Mouse (Mus musculus) adrenal gland, postnatal 36 days (tissue): ENCODE data around the gene Sh2b3. TPM values are rescaled to one million over a fixed set of nuclear protein-coding genes. Genes with fewer than 3 reads are reported as not detected.

ENCODE experiments used
- DNase-seq, 2 experiments: peaks; one replicate each; pipeline ENCODE4 v3.0.0; 2021; ENCODE audit warnings: mixed read lengths in 1 of 2
- total RNA-seq, 2 experiments: library from RNA; stranded (reverse); gene quantifications; 2 replicates each; pipeline ENCODE4 v1.2.3; 2021

The Sh2b3 gene
- total RNA-seq, 2 experiments from 2014 or later = 33.7 to 34.8 TPM

DNA sequence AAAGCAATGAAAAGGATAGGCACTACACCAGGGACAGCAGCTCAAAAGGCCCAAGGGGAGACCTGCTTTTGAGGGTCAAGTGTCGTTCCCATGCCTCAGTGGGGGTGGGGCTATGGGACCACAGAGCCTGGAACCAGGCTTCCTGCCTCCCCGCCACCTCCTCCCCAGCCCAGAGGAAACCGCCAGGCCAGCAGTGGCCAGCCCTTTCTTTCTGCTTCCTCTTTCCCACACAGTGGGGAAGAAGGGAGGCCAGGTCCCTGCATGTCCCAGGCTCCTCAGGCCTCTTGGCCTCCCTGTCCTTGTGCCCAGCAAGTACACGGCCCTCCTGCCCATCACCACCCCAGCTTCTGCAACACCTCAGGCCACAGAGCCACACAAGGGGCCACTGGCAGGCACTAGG lies 13.3 kb downstream of the Sh2b3 start:
- DNase-seq = peak; percentile 50 to 66

DNA sequence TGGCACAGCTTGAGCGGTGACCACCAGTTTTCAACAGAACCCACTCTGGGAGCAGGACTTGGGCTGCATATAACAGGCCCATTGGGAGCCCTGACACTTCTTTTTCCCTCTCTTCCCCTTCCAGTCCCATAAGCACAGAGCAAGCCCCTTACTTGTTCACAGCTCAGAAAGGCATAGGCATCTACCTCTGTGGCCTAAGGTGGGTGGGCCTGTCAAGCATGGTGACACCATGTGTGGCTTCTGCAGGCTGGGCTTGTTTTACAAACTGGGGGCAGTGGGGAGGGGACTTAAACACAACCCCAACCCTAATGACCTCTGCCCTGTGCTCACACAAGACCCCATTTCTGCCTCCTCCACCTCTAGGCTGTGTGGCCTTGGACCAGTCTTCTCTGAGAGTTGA lies 13.8 kb downstream of the Sh2b3 start:
- DNase-seq = no peak

DNA sequence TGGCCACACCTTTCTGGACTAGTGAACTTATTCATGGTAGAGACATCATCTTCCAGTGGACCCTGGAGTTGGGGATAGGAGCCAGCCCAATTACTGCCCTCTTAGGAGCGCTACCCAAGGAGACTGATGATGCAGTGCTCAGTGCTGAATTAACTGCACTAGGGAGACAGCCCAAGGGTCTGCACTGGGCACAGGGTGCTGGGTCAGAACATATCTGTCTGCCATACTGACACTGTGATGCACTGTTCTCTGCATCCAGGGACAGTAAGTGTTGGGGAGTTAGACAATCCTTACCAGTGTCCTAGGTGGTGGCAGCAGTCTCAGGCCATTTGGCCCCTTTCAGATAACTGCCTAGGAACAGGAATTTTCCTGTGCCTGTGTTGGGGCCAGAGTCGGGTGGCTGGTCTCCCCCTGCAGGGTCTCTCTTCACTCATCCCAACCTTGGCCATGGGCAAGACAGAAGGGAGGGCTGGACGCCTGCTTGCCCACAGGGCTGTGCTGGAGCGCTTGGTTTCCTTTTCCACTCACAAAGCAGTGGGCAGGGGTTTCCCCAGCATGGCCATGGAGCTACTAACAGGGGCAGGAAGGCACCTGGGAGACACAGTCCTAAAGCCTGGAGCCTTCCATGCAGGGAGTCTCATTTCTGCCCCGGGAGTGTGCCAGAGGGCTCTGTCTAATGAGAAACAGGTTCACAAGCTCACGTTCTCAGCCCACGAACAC lies 14.5 kb downstream of the Sh2b3 start:
- no peak for DNase-seq

DNA sequence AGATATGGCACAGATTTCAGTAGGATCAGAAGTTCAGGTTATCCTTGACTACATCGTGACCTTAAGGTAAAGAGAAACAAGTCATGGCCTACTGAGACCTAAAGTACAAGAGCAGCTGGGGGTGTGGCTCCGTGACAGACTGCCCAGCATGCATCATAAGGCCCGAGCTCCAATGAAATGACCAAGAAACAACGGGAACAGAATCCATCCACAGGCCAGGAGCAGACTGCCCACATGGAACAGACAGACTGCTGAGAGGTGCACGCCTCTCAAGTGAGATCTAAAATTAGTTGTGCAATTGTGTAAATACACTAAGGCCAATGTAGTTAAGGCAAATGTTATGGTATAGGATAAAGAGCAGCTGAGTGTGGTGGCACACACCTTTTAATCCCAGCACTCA lies 15.9 kb downstream of the Sh2b3 start:
- DNase-seq = no peak

DNA sequence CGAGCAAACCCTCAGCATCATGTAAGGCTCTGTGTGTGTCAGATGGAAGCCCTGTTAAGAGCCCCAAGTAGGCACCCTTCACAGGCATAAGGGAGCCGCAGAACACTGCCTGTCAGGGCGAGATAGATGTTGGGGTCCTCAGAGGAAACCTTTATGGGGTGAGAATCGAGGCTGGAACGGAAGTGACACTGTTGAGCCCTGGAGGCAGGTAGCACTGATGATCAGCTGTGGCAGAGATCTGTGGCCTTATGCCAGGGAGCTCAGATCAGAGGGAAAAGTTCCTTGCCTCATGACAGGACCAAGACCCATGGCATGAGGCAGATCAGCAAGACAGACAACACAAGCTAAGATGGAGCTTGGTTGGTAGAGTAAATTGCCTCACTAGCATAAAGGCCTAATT lies 16.3 kb downstream of the Sh2b3 start:
- no peak for DNase-seq

DNA sequence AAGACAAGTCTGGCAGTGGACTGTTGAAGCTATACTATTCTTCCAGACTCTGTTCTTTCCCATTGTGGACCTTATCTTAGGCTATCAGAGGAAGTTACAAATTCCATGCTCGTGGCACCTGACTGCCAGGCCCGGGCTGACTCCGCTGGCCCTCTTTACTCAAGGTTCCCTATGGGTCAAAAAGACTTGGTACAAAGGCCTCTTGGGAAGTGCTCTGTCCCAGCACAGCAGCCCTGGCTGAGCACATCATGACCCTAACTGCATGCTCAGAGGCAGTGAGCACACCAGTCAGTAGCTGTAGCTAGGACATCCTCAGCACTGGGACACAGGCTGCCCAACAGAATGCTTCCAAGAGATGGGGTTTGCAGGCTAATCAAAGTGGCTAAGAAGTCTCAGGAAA lies 16.8 kb downstream of the Sh2b3 start:
- DNase-seq = no peak

DNA sequence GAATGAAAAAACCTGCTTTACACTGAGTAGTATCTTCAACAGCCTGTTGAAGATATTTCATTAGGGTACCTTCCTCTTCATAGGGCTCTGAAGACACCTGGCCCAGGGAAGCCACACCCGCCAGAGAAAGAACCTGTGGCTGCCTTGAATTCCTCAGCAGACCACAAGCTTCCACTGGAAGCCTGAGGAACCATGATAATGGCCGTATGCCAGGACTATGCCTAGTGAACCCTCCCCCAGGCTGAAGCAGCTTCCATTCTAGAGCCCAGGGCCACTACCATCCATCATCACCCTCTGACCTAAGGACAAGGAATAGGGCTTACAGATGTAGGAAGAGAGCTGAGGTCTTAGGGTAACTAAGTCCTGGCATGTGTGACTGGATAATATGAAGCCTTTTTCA lies 17.3 kb downstream of the Sh2b3 start:
- no peak for DNase-seq

DNA sequence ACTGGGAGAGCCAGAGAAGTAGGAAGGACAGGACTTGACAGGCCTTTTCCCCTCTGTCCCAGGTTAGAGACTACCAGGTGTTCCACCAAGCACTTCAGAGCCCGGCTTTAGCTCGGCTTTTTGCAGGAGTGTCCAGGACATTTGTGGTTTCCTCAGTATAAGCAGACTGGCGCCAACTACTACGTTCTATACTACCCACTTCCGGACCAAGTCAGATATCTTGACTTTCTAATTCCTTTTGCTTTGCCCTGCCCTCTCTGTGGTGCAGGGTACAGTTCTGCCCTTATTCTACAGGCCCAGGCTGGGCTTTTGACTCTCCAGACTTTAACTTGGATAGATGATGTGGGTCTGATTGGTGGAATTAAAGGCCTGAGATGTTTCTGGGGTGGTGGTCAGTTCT lies 17.9 kb downstream of the Sh2b3 start:
- no peak for DNase-seq

DNA sequence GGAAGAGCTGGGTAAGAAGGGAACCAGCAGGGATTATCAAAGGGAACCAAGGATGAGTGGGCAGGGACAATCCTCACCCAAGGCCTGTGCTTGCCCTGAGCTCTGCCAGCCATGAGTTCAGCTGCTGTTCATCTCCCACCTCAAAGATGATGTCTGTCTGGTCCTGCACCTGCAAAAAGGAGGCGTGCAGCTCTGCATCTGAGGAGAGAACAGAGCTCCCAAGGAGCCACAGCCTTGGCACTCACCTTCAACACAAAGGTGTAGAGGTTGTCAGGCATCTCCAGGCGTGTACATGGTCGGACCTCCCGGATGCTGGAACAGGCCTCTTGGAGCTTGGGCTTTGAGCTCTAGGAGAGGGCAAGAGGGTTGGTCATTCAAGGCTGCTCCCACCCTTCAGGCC lies 18.6 kb downstream of the Sh2b3 start:
- no peak for DNase-seq

DNA sequence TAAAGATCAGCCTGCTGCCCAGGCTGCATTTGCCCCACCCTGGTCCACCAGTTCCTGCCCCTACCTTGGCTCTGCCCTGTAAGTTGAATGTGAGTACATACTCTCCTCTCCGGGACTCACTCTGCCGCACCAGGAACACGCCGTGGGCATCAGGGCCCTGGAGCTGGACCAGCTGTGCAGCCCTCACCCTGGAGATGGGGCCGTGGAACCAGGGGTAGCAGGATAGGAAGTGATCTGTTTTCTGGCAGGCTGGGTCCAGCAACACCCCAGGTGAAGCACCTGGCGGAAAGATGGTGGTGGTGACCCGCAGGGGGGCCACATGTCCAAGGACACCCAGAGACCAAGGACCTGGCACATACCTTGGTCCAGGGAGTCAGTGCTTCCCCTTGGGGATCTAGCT lies 19.0 kb downstream of the Sh2b3 start:
- DNase-seq = no peak

DNA sequence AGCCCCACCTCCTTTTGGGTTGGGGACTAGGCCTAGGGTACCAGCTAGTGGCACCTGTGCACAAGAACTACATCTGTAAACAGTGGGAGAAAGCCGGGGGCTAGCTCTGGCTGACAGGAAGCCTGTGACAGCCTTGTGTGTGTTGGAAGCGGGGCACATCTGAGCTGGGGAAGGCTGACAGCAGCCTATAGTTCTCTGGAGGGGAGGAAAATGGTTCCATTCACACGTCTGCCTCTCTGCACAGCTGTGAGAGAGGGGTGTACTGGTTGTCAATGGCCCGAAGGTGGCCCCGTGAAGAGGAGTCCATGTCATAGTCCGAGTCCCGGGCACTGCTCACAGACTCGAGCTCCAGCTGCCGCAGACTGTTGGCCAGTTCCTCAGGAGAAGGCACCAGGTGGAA lies 19.9 kb downstream of the Sh2b3 start:
- no peak for DNase-seq

DNA sequence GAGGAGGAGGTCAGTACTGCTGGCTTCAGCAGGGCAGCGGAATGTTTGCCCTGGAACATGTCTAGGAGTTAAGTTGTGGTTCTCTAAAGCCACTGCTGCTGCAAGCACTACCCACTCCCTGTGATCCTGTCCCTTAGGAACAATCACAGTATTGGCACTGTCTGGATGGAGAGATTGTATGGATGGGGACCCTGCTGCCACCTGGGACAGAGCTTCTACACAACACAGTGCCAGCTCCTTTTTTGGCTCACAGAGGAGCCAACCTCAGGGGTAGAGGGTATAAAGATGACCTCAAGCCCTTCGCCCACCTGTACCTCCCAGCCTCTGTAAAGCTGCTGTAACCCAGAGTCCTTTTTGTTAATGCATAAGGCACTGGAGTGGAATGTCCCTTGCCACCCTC lies 20.8 kb downstream of the Sh2b3 start:
- no peak for DNase-seq

DNA sequence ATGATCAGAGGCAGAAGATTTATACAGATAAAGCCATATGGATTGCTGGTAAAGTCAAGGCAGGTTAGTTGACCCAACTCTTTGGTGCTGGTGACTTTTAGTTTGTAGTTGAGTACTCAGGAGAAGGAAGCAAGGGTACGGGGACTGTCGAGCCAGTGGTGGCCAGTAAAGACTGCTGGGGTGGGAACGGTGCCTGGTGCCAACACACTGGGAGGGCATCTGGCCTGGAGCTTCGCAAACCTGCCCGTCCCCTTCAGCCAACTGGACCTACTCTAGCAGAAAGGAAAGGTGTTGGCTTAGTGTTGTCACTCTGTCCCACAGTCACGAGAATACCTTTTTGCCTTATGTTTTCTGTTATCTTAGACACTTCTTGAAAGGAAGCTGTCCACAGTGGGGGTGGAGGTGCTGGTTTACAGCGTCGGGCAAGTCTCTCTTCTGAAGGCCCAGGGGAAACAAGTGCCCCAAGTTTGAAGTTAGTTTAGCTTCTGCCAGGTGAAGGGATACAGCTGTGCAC lies 21.5 kb downstream of the Sh2b3 start:
- no peak for DNase-seq

DNA sequence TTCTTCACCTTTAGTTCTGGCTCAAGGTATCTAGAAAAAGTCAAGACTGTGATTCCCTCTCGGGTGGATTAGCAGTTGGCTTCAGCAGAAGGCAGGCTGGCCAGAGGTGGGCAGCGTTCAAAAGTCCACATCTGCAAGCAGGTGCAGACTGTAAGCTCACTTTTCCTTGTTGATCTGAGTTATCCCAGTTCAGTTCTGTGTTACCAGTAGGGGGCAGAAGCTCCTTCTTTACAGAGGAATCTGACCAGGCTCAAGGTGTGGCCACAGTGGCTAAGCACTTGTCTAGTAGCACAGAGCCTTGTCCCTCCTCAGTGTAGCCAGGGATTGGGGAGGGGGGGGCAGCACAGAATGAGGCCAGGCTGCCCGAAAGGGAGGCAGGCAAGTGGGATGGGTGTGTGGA lies 22.4 kb downstream of the Sh2b3 start:
- DNase-seq = peak; percentile 53 to 74

DNA sequence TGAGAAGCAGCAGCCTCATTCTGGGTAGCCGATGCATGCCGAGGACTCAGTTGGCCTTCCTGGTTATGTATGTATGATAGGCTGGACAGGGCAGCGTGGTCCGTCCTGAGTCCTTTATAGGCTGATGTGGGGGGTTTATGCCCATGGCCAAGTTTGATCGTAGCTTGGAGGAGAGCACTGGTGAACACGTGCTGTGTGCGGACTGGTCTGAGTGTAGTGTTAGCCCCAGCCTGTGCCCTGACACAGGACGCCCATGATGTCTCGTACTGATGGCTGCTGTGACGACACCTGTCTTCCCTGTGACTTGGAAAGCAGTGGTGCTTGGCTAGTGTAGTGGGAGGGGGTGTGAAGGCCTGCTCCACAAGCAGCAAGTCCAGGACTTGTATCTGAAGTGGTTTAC lies 23.7 kb downstream of the Sh2b3 start:
- no peak for DNase-seq

DNA sequence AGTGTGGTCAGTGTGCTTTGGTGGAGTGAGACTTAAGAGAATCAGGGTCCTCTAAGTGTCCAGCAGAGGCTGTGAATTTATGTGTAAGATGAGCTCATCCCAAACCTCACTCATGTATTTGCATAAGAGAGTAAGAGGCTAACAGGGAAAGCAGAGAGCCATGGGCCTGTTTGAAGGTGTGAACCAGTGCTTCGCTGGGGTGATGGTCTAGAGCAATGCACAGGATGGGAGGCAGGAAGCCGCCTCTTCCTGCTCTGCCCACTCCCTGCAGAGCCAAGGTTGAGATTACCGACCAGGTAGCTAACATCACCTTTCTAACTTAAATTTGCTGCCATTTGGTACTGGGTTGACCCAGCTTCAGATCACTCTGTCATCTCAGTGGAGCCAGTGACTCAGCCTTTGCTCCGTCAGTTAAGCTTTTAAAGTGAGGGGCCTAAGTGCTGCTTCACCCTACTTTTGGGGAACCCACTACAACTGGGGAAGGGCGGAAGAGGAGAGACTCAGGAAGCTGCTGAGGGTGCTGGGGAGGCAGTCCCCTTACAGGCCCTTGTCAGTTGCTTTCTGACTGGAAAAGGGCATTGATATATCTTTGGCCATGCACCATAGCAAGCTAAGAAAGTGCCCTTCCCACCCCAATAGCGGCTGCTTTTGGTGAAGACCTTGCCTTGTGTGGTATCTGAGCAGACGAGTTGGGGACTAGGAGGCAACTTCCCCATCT lies 24.8 kb downstream of the Sh2b3 start:
- DNase-seq = no peak

DNA sequence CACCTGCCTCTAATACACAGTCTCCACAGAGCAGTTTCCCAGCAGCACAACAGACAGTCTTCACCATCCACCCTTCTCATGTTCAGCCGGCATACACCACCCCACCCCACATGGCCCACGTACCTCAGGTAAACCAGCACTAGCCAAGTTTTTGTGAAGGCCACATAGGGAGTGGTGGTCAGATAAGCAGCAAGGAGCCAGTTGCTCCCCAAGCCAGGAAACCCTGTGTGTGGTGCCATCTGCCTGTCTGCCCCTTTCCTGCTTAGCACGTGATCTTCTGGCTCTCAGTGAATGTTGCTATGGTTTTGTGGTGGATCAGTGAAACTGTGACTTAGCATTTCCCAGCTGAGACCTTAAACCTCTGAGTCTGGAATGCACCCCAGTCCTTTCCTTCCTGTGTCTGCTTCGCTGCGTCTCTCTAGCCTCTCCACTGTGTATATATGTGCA lies 25.9 kb downstream of the Sh2b3 start:
- DNase-seq = no peak

DNA sequence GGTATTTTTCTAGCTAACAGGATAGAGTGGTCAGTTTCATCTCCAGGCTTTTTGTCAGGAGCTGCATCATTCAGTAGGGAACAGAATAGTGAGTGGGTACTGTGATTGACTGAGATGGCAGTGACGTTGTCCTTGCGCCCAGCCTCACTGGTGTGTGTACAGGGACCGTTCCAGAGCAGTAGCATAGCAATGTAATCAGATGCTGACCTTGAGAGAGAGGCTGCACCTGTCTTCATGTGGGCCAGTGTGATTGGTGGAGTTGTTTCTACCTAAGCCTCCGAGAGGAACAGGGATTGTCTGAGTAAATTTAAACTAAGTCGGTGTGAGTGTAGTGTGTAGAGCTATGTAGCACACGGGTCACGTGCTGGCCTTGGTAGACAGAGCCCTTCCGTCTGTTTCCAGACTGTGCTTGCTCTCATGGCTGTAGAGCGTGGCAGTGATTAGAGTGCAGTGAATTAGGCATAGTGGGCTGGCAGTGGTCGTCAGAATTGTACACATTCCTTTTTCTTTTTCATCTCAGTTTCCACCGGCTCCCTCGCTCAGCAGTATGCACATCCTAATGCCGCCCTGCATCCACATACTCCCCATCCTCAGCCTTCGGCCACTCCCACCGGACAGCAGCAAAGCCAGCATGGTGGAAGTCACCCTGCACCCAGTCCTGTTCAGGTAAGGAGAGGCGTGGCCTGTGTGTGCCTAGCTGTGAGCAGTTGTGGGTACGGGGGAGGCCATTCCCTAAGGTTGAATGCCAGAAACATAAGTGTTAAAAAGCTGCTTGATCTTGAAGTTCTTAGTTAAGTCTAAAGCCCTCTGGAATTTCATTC lies 26.9 kb downstream of the Sh2b3 start:
- no peak for DNase-seq

DNA sequence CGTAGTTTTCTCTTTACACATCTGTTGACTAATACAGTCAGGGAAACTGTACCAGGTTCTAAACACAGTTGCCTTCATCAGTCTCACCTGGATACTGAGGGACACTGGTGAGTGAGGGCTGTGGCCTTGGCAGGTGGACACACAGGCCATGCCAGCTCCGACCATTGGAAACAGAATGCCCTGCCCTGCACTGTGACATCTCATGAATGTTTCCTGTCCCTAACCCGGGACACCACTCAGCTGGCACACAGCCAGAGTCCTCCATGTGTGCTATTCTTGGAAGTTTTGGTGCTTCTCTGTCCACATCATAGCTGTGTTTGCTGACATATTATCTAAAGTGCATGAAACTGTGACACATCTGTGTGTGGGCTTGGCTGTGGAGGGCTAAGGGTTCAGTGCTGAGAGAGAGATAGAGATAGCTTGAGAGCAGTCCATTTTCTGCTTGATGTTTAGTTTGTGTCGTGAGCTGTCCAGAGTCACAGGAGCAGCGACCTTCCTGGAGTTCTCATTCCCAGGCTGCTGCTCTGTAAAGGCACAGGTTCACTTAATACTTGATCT lies 27.7 kb downstream of the Sh2b3 start:
- peak; percentile 52 to 73 for DNase-seq

DNA sequence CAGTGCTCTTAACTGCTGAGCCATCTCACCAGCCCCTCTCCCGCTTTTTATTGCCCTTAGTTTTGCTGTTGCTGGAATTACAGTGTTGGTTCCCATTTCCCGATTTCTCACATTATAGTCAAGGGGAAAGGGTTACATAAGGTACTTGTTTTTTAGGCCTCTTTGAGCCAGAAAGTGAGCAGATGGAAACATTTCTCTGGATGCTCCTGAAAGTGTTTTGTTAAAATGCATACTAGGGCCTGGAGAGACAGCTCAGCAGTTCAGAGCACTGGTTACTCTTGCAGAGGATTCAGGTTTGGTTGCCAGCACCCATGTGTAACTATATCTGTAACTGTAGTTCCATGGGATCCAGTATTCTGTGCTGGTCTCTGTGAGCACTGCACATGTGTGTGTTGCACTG lies 29.2 kb downstream of the Sh2b3 start:
- no peak for DNase-seq

DNA sequence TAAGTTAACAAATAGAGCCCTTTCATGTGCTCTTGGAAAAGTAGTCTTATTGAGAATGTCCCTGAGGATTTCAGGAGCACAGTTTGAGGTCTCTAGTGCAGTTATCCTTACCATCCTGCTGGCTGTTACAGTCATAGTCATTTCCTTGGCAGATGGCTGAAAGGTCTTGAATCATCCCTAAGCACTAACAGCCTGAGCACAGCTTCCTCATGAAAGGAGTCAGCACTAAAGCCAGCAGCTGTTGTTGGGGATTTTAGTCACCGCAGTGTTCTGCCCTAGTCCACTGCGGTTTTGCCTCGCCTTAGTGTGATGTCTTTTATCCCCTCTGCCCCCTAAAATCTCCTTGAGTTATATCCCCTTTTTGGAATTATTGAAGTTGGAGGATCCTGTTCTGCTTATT lies 30.3 kb downstream of the Sh2b3 start:
- no peak for DNase-seq

DNA sequence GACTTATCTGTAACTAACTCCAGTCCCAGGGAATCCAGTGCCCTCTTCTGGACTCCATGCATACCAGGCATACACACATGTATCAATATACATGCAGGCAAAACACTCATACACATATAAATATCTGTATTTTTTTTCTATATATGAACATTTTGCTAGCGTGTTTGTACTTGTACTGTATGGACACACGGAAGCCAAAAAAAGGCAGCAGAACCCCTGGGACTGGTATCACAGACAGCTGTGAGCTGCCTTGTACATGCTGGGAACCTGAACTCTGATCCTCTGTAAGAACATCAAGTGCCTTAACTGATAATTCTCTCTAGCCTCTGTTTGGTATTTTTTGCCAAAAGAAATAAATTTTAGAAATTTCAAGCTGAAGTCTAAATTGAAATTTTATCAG lies 39.0 kb downstream of the Sh2b3 start:
- DNase-seq = no peak

DNA sequence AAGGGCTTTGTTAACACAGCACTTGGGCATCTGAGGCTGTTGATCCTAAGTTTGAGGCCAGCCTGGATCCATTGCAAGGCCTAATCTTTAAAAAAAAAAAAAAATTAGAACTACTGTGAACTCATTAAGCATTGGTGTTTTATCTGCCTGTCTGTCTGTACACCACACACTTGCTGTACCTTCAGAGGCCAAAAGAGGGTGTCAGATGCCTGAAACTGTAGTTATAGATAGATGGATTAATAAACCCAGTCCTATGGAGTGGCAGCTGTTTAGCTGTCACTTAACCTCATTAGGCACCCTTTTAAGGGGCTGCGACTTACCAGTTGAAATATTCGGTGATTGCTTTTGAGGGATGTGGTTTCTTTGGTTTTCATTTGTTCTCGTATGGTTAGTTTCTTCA lies 41.6 kb downstream of the Sh2b3 start:
- DNase-seq = no peak
